ENCODE assay signal across 8 mouse cellular contexts in genomic region chr16:28841102-28841501, GRCm38 (mm10).
DNase-seq lines count a peak whose midpoint lies in the region; ATAC-seq lines count a peak whose summit lies in the region.

No protein-coding gene starts in this region.

- H3K4me1 ChIP-seq in embryonic facial prominence, embryonic 15.5 days, result peaks cover 12% of the 10 kb centered on the region
- H3K4me1 ChIP-seq in neural tube, embryonic 12.5 days, result peaks cover 9% of the 10 kb centered on the region

- no peak overlapping the region for H3K9ac ChIP-seq in embryonic facial prominence, embryonic 15.5 days
- H3K9ac ChIP-seq in neural tube, embryonic 12.5 days, result no peak overlapping the region

- peak overlapping the region; percentile 24; the same call in 1 of the 2 replicates for H3K4me2 ChIP-seq in embryonic facial prominence, embryonic 15.5 days (replicated peaks)
- peak overlapping the region; percentile 36 for H3K4me2 ChIP-seq in neural tube, embryonic 12.5 days (replicated peaks)

- 12% methylated on average over 11 of the region's 11 CpGs for WGBS in embryonic facial prominence, embryonic 15.5 days
- 6% methylated on average over 11 of the region's 11 CpGs for WGBS in neural tube, embryonic 12.5 days

- peak; percentile 19 for DNase-seq in kidney, adult 18-20 months
- no peak for DNase-seq in kidney, adult 11 months
- peak; percentile 42 for DNase-seq in kidney, postnatal 10 days
- no peak for DNase-seq in liver
- DNase-seq in adrenal gland, postnatal 25 days, result no peak

- peak; percentile 51; the same call in 1 of the 2 replicates for ATAC-seq in embryonic facial prominence, embryonic 15.5 days (ENCODE audit: insufficient number of reproducible peaks, low FRiP score, low TSS enrichment, low read depth)
- peak; percentile 42 for ATAC-seq in neural tube, embryonic 12.5 days (ENCODE audit: low FRiP score, low read depth)
- no peak for ATAC-seq in granulocyte monocyte progenitor cell, adult 5-6 weeks (replicated peaks; ENCODE audit: poor library complexity, severe bottlenecking)

- H3K4me3 ChIP-seq in embryonic facial prominence, embryonic 15.5 days (replicated peaks), result no peak overlapping the region
- H3K4me3 ChIP-seq in neural tube, embryonic 12.5 days, result no peak overlapping the region

- H3K27me3 ChIP-seq in embryonic facial prominence, embryonic 15.5 days, result peaks cover 5% of the 10 kb centered on the region
- H3K27me3 ChIP-seq in neural tube, embryonic 12.5 days (replicated peaks), result no peaks in the 10 kb centered on the region

- H3K36me3 ChIP-seq in embryonic facial prominence, embryonic 15.5 days, result no peaks in the 10 kb centered on the region
- no peaks in the 10 kb centered on the region for H3K36me3 ChIP-seq in neural tube, embryonic 12.5 days

- H3K27ac ChIP-seq in embryonic facial prominence, embryonic 15.5 days (replicated peaks), result no peak overlapping the region
- no peak overlapping the region for H3K27ac ChIP-seq in neural tube, embryonic 12.5 days

- H3K9me3 ChIP-seq in embryonic facial prominence, embryonic 15.5 days (replicated peaks), result no peaks in the 10 kb centered on the region
- no peaks in the 10 kb centered on the region for H3K9me3 ChIP-seq in neural tube, embryonic 12.5 days

Comparison
In these comparisons a context has a peak if more than half of its experiments do, and no peak if none do; other contexts are left out.
1. DNase-seq: peak in kidney, adult 18-20 months (single experiment) and kidney, postnatal 10 days (single experiment); none in kidney, adult 11 months (single experiment), liver (single experiment) and adrenal gland, postnatal 25 days (single experiment).